ENCODE assay signal across 8 mouse cellular contexts in genomic region chr5:109751391-109752071, GRCm38 (mm10). TPM values are rescaled to one million over a fixed set of nuclear protein-coding genes. Genes with fewer than 3 reads are reported as not detected.
DNase-seq lines count a peak whose midpoint lies in the region; ATAC-seq lines count a peak whose summit lies in the region.
"Not testable (repeated sequence)": the region's sequence is repeated elsewhere in the genome, so short reads cannot be mapped to it uniquely, and the experiment has no call there.

4930522L14Rik (minus strand) TSS chr5:109751886.

- H3K27ac ChIP-seq in hindbrain, embryonic 12.5 days: not testable (repeated sequence)

- H3K4me2 ChIP-seq in hindbrain, embryonic 12.5 days (replicated peaks): peak within 1 kb of the TSS; percentile 64

- not testable (repeated sequence) for H3K4me1 ChIP-seq in hindbrain, embryonic 12.5 days

- not testable (repeated sequence) for H3K27me3 ChIP-seq in hindbrain, embryonic 12.5 days

- not testable (repeated sequence) for H3K36me3 ChIP-seq in hindbrain, embryonic 12.5 days

- WGBS in hindbrain, embryonic 12.5 days: under 1% methylated on average over 25 of the region's 25 CpGs

- peak within 1 kb of the TSS; percentile 52 for H3K4me3 ChIP-seq in hindbrain, embryonic 12.5 days

- H3K9me3 ChIP-seq in hindbrain, embryonic 12.5 days (replicated peaks): not testable (repeated sequence)

- ATAC-seq in hindbrain, embryonic 12.5 days (ENCODE audit: low FRiP score): peak; percentile 97

- H3K9ac ChIP-seq in hindbrain, embryonic 12.5 days: peak within 1 kb of the TSS; percentile 59

- DNase-seq in Muller cell, postnatal 12 days (ENCODE audit: inconsistent ontology term): peak; percentile 63
- peak; percentile 84 for DNase-seq in cerebellum, adult 9-11 months
- peak; percentile 33 to 67 for DNase-seq in frontal cortex, adult 2 months (ENCODE audit: extremely low spot score in 1 of 2, low spot score in 1 of 2)
- peak; percentile 54 to 75 for DNase-seq in layer of hippocampus, postnatal 14 days (ENCODE audit: low spot score in 2 of 2)
- peak; percentile 72 for DNase-seq in lung, postnatal 10 days
- peak; percentile 58 for DNase-seq in ovary, postnatal 14 days (ENCODE audit: low spot score)
- peak; percentile 80 for DNase-seq in thymus, postnatal 25 days

RNA-seq across cellular contexts. Expression of gene 4930522L14Rik, which starts in this region (rescaled TPM):
- polyA plus RNA-seq in frontal cortex, adult 2 months (2012; rRNA removed): 2.1 and 2.6 TPM in 2 replicates
- 5.1 and 6.0 TPM in 2 replicates for polyA plus RNA-seq in hindbrain, embryonic 12.5 days (2016; fragmentation: Nextera tagmentation; extraction: Ambion mirVana)
- 1 to 10 TPM; 3.3 to 4.5 TPM for total RNA-seq in layer of hippocampus, postnatal 14 days (2021)
